Mouse (Mus musculus) v-Abl transformed pro-B cells (cell line): ENCODE measurements around the gene Zfp646.
"Not testable (repeated sequence)": the region's sequence is repeated elsewhere in the genome, so short reads cannot be mapped to it uniquely, and the experiment has no call there.

Experiments used
- in situ Hi-C, 2 experiments: fragments of 400-800 bp; cut with MboI; formaldehyde crosslinking; loops; one replicate each; pipeline ENCODE4 v1.15.1; 2025; ENCODE audit not compliant: unreplicated experiment in 2 of 2

Gene Zfp646

GRCm38 (mm10) chr7:127876041-127876466, at the start of gene Zfp646:
Zfp646 (plus strand) TSS chr7:127876221.
- in situ Hi-C loops = no loop called here

GRCm38 (mm10) chr7:127835550-127835949, 40.5 kb upstream of the Zfp646 start:
- in situ Hi-C loops = no loop called here

GRCm38 (mm10) chr7:127837473-127837872, 38.5 kb upstream of the Zfp646 start:
- in situ Hi-C loops = no loop called here

- in situ Hi-C loops = not testable (repeated sequence)
Observed at GRCm38 (mm10) chr7:127837878-127838277, 38.1 kb upstream of the Zfp646 start.

GRCm38 (mm10) chr7:127840031-127840430, 36.0 kb upstream of the Zfp646 start:
- in situ Hi-C loops = not testable (repeated sequence)

- in situ Hi-C loops = no loop called here
Observed at GRCm38 (mm10) chr7:127840886-127841285, 35.1 kb upstream of the Zfp646 start.

GRCm38 (mm10) chr7:127841340-127842000, 34.6 kb upstream of the Zfp646 start:
- in situ Hi-C loops = no loop called here

GRCm38 (mm10) chr7:127842001-127842718, 33.9 kb upstream of the Zfp646 start:
- in situ Hi-C loops = no loop called here

- in situ Hi-C loops = no loop called here
Observed at GRCm38 (mm10) chr7:127849973-127850875, 25.8 kb upstream of the Zfp646 start.

GRCm38 (mm10) chr7:127850906-127851305, 25.1 kb upstream of the Zfp646 start:
- in situ Hi-C loops = no loop called here

GRCm38 (mm10) chr7:127858258-127858657, 17.8 kb upstream of the Zfp646 start:
- in situ Hi-C loops = no loop called here

- in situ Hi-C loops = no loop called here
Observed at GRCm38 (mm10) chr7:127866434-127866833, 9.6 kb upstream of the Zfp646 start.

- in situ Hi-C loops = no loop called here
Observed at GRCm38 (mm10) chr7:127867641-127868040, 8.4 kb upstream of the Zfp646 start.

GRCm38 (mm10) chr7:127869149-127869810, 6.7 kb upstream of the Zfp646 start:
- in situ Hi-C loops = no loop called here

- in situ Hi-C loops = no loop called here
Observed at GRCm38 (mm10) chr7:127870136-127870821, 5.7 kb upstream of the Zfp646 start.

GRCm38 (mm10) chr7:127874812-127875626, 1.0 kb upstream of the Zfp646 start:
- in situ Hi-C loops = no loop called here

- in situ Hi-C loops = no loop called here
Observed at GRCm38 (mm10) chr7:127875627-127876001, 407 bp upstream of the Zfp646 start.

GRCm38 (mm10) chr7:127876467-127877348, 687 bp downstream of the Zfp646 start, which contains the start of gene Zfp668:
Zfp668 (minus strand) TSS chr7:127876828.
- in situ Hi-C loops = no loop called here
